Mouse (Mus musculus) adrenal gland, adult 2 months (tissue): Measurements from ENCODE around the gene Nme3. TPM values are rescaled to one million over a fixed set of nuclear protein-coding genes. Genes with fewer than 3 reads are reported as not detected.
A peak's percentile ranks its signal among the peaks of the same experiment; 100 is the strongest.

Experiments used
- DNase-seq: peaks from one replicate; pipeline ENCODE4 v3.0.0; 2021
- long read RNA-seq: library from polyadenylated mRNA; stranded (forward); transcript quantifications from one replicate; pipeline ENCODE4 v2.0.0, GENCODE M21; 2021
- polyA plus RNA-seq: library from polyadenylated mRNA; depleted of rRNA; stranded (reverse); fragments of >200 nt; gene quantifications from 2 replicates; pipeline ENCODE4 v1.2.3, GENCODE M21; 2012; rRNA removed
- total RNA-seq, 2 experiments: library from RNA; stranded (reverse); gene quantifications; 2 replicates each; pipeline ENCODE4 v1.2.3; 2021

The Nme3 gene
- total RNA-seq (10 to 100 TPM; 70.1 to 73.7 TPM), polyA plus RNA-seq (116 and 124 TPM in 2 replicates)
- long read RNA-seq, transcript Nme3-201 (5 exons, 715 nt): major isoform, 20 of 24 reads
- long read RNA-seq, partial matches to known transcripts: 0 of 24 reads
- long read RNA-seq, other reads (novel, unspliced or antisense): 0 of 24 reads

GRCm38 (mm10) chr17:24896241-24896992 lies at the start of gene Nme3:
TSS of gene Nme3 (plus strand) at chr17:24896500.
- peak; percentile 92 for DNase-seq

- no peak for DNase-seq
Observed at GRCm38 (mm10) chr17:24847386-24847785, 48.9 kb upstream of the Nme3 start.

- DNase-seq: no peak
Observed at GRCm38 (mm10) chr17:24848600-24849031, 47.7 kb upstream of the Nme3 start.

GRCm38 (mm10) chr17:24849733-24850064 lies 46.6 kb upstream of the Nme3 start:
- no peak for DNase-seq

- DNase-seq: peak; percentile 97
Observed at GRCm38 (mm10) chr17:24850065-24850772, 46.1 kb upstream of the Nme3 start, which contains the start of gene Fahd1. TSS of gene Fahd1 (minus strand) at chr17:24850364.

- no peak for DNase-seq
Observed at GRCm38 (mm10) chr17:24850773-24851127, 45.5 kb upstream of the Nme3 start.

GRCm38 (mm10) chr17:24851381-24852125 lies 44.7 kb upstream of the Nme3 start:
- no peak for DNase-seq

GRCm38 (mm10) chr17:24855838-24856464 lies 40.3 kb upstream of the Nme3 start:
- DNase-seq: peak; percentile 50

- no peak for DNase-seq
Observed at GRCm38 (mm10) chr17:24856589-24856988, 39.7 kb upstream of the Nme3 start.

GRCm38 (mm10) chr17:24857831-24858470 lies 38.3 kb upstream of the Nme3 start:
- no peak for DNase-seq

GRCm38 (mm10) chr17:24858967-24859366 lies 37.3 kb upstream of the Nme3 start:
- no peak for DNase-seq

- DNase-seq: no peak
Observed at GRCm38 (mm10) chr17:24860076-24860475, 36.2 kb upstream of the Nme3 start.

GRCm38 (mm10) chr17:24861785-24862184 lies 34.5 kb upstream of the Nme3 start:
- DNase-seq: no peak

- DNase-seq: no peak
Observed at GRCm38 (mm10) chr17:24865776-24866175, 30.5 kb upstream of the Nme3 start, which contains the start of gene Igfals. TSS of gene Igfals (plus strand) at chr17:24865997.

GRCm38 (mm10) chr17:24867914-24868313 lies 28.4 kb upstream of the Nme3 start:
- no peak for DNase-seq

- no peak for DNase-seq
Observed at GRCm38 (mm10) chr17:24873695-24874404, 22.4 kb upstream of the Nme3 start.

GRCm38 (mm10) chr17:24874405-24874745 lies 21.9 kb upstream of the Nme3 start:
- DNase-seq: no peak

GRCm38 (mm10) chr17:24874989-24875388 lies 21.3 kb upstream of the Nme3 start:
- no peak for DNase-seq

- DNase-seq: no peak
Observed at GRCm38 (mm10) chr17:24877336-24878116, 18.8 kb upstream of the Nme3 start.

- DNase-seq: peak; percentile 69
Observed at GRCm38 (mm10) chr17:24878117-24878397, 18.2 kb upstream of the Nme3 start.
